In genomic region chr13:21166936-21167909, GRCm38 (mm10) we compare ENCODE assay signal across 8 mouse cellular contexts. TPM values are rescaled to one million over a fixed set of nuclear protein-coding genes. Genes with fewer than 3 reads are reported as not detected.
DNase-seq lines count a peak whose midpoint lies in the region; ATAC-seq and TF ChIP-seq lines count a peak whose summit lies in the region.

No protein-coding gene starts in this region.

- peak overlapping the region; percentile 49 for H3K4me3 ChIP-seq in cortical plate, adult 2 months (ENCODE audit: insufficient read depth, low read length)
- H3K4me3 ChIP-seq in hindbrain, postnatal 0 days (ENCODE audit: low read length): peak overlapping the region; percentile 64

- H3K27me3 ChIP-seq in hindbrain, postnatal 0 days (ENCODE audit: insufficient read depth, low read length): no peaks in the 10 kb centered on the region

- no peak for TF ChIP-seq CTCF in cortical plate, adult 2 months (IDR thresholded peaks at IDR 0.05; ENCODE audit: extremely low read depth, insufficient read depth, low read length)
- no peak for TF ChIP-seq CTCF in hindbrain, postnatal 0 days (IDR thresholded peaks at IDR 0.05; ENCODE audit: low read depth)

- DNase-seq in layer of hippocampus, adult 11-12 months (ENCODE audit: low spot score): peak; percentile 87
- DNase-seq in layer of hippocampus, adult 9-10 months (ENCODE audit: low spot score): no peak
- DNase-seq in gastrocnemius, adult 8-10 months (ENCODE audit: low spot score in 2 of 2): peak; percentile 37 to 44
- DNase-seq in hindbrain, postnatal 0 days (ENCODE audit: low spot score): peak; percentile 89
- peak; percentile 83 to 92 for DNase-seq in left cerebral cortex, postnatal 25 days (ENCODE audit: low spot score in 2 of 2)
- peak; percentile 73 for DNase-seq in skeletal muscle tissue, adult 2 months (ENCODE audit: low read depth, low spot score)

- no peaks in the 10 kb centered on the region for H3K36me3 ChIP-seq in hindbrain, postnatal 0 days (ENCODE audit: insufficient read depth, low read length)

- intact Hi-C loops in left cerebral cortex, postnatal 25 days (cut with DNase I): loop anchor here (5.0 to 10.0 kb wide), 3 partner anchors 90 to 858 kb away; no protein-coding TSS in a partner anchor

- WGBS in hindbrain, postnatal 0 days: under 1% methylated on average over 27 of the region's 27 CpGs

- ATAC-seq in hindbrain, postnatal 0 days: peak; percentile 63
- 0 out of 2 replicates have a peak, but pooled peaks have one; percentile 16 for ATAC-seq in megakaryocyte-erythroid progenitor cell, adult 5-6 weeks (replicated peaks; ENCODE audit: low FRiP score, low TSS enrichment, poor library complexity, severe bottlenecking)

- no peak for TF ChIP-seq POLR2A in cortical plate, adult 2 months (IDR thresholded peaks at IDR 0.05; ENCODE audit: extremely low read depth, insufficient read depth, low read length)

- H3K27ac ChIP-seq in cortical plate, adult 2 months (ENCODE audit: insufficient read depth, low read length): no peak overlapping the region
- no peak overlapping the region for H3K27ac ChIP-seq in hindbrain, postnatal 0 days

- H3K4me2 ChIP-seq in hindbrain, postnatal 0 days (ENCODE audit: low read depth, low read length): peak overlapping the region; percentile 86

- peak overlapping the region; percentile 25 for H3K9ac ChIP-seq in hindbrain, postnatal 0 days (replicated peaks; ENCODE audit: low read length)

- H3K9me3 ChIP-seq in hindbrain, postnatal 0 days (ENCODE audit: low read length): no peaks in the 10 kb centered on the region

- H3K4me1 ChIP-seq in cortical plate, adult 2 months (ENCODE audit: control insufficient read depth, insufficient read depth, low read length): no peaks in the 10 kb centered on the region
- no peaks in the 10 kb centered on the region for H3K4me1 ChIP-seq in hindbrain, postnatal 0 days (ENCODE audit: insufficient read depth, low read length)

RNA-seq across cellular contexts. Expression of gene Trim27, which starts 12.0 kb away (rescaled TPM):
- 30.4 and 30.5 TPM in 2 replicates for polyA plus RNA-seq in cortical plate, adult 2 months (2012; rRNA removed)
- 10 to 100 TPM; 22.7 to 27.5 (median 25.3) TPM for total RNA-seq in gastrocnemius, adult 8-10 months (2022)
- 84.9 and 107 TPM in 2 replicates for total RNA-seq in hindbrain, postnatal 0 days (2014; rRNA removed)
- 68.3 and 69.1 TPM in 2 replicates for polyA plus RNA-seq in hindbrain, postnatal 0 days (2015; fragmentation: Nextera tagmentation; extraction: Ambion mirVana)
- total RNA-seq in left cerebral cortex, postnatal 25 days (2021): 10 to 100 TPM; 34.3 to 41.2 TPM
- total RNA-seq in megakaryocyte-erythroid progenitor cell, adult 5-6 weeks (2014; fragmentation: Nextera tagmentation): 97.9 and 102 TPM in 2 replicates
- total RNA-seq in megakaryocyte-erythroid progenitor cell, adult 5-6 weeks (2017): 159 and 225 TPM in 2 replicates

RNA-seq across cellular contexts. Expression of gene Olfr1368, which starts 21.6 kb away (rescaled TPM):
- polyA plus RNA-seq in cortical plate, adult 2 months (2012; rRNA removed): not detected in 2 replicates
- total RNA-seq in gastrocnemius, adult 8-10 months (2022): not detected
- total RNA-seq in hindbrain, postnatal 0 days (2014; rRNA removed): not detected in 2 replicates
- not detected in 2 replicates for polyA plus RNA-seq in hindbrain, postnatal 0 days (2015; fragmentation: Nextera tagmentation; extraction: Ambion mirVana)
- total RNA-seq in left cerebral cortex, postnatal 25 days (2021): not detected
- not detected in 2 replicates for total RNA-seq in megakaryocyte-erythroid progenitor cell, adult 5-6 weeks (2014; fragmentation: Nextera tagmentation)
- not detected in 2 replicates for total RNA-seq in megakaryocyte-erythroid progenitor cell, adult 5-6 weeks (2017)

RNA-seq across cellular contexts. Expression of gene Olfr263, which starts 37.8 kb away (rescaled TPM):
- not detected in 2 replicates for polyA plus RNA-seq in cortical plate, adult 2 months (2012; rRNA removed)
- not detected for total RNA-seq in gastrocnemius, adult 8-10 months (2022)
- not detected in 2 replicates for total RNA-seq in hindbrain, postnatal 0 days (2014; rRNA removed)
- polyA plus RNA-seq in hindbrain, postnatal 0 days (2015; fragmentation: Nextera tagmentation; extraction: Ambion mirVana): not detected in 2 replicates
- not detected for total RNA-seq in left cerebral cortex, postnatal 25 days (2021)
- not detected in 2 replicates for total RNA-seq in megakaryocyte-erythroid progenitor cell, adult 5-6 weeks (2014; fragmentation: Nextera tagmentation)
- not detected in 2 replicates for total RNA-seq in megakaryocyte-erythroid progenitor cell, adult 5-6 weeks (2017)

RNA-seq across cellular contexts. Expression of gene Olfr1369-ps1, which starts 55.9 kb away (rescaled TPM):
- polyA plus RNA-seq in cortical plate, adult 2 months (2012; rRNA removed): not detected in 2 replicates
- not detected for total RNA-seq in gastrocnemius, adult 8-10 months (2022)
- total RNA-seq in hindbrain, postnatal 0 days (2014; rRNA removed): not detected in 2 replicates
- polyA plus RNA-seq in hindbrain, postnatal 0 days (2015; fragmentation: Nextera tagmentation; extraction: Ambion mirVana): 0.06 TPM in 1 of 2 replicates, not detected in the other
- not detected for total RNA-seq in left cerebral cortex, postnatal 25 days (2021)
- not detected in 2 replicates for total RNA-seq in megakaryocyte-erythroid progenitor cell, adult 5-6 weeks (2014; fragmentation: Nextera tagmentation)
- total RNA-seq in megakaryocyte-erythroid progenitor cell, adult 5-6 weeks (2017): not detected in 2 replicates
